Comparison of ENCODE assay signal across 7 mouse cellular contexts in the genomic region with DNA sequence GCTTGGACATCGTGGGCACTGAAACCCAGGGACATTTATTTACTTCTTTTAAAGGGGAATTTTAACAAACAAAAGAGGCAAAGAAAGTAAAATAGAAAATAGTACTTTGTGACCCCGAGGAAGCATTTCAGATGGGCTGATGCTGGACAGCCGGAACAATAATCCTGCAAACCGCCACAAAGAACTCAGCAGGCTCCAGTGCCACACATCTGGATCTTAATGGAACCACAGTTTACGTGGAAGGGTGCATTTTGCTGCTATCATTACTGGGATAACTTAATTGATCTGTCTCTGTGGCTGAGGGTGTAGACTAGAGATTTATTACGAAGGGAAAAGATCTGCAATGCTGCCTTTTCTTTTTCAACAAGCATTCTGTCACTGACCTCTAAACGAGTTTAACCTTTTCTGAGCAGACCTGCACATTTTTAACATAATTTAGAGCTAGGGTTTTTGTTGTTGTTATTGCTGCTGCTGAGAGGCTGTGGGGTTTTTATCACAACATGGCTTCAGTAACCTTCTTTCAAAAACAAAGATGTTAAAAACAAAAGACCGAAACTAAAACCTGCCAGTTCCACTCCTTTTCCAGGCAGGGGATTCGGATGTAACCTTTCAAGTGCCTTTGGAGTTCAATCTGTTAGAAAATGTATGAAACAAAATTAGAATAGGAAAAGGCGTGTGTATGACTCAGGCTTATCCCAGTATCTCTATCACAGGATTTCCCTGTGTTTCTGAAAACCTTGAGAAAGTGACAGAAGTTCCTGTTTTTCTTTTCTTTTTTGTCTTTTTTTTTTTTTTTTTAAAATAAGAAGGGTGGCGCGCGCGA.
A peak's percentile ranks its signal among the peaks of the same experiment; 100 is the strongest.
DNase-seq lines count a peak whose midpoint lies in the region; ATAC-seq lines count a peak whose summit lies in the region.

No protein-coding gene starts in this region.

- H3K4me1 ChIP-seq in embryonic facial prominence, embryonic 15.5 days, result peaks cover 61% of the 10 kb centered on the region
- peaks cover 38% of the 10 kb centered on the region for H3K4me1 ChIP-seq in limb, embryonic 11.5 days (ENCODE audit: control insufficient read depth, insufficient read depth, low read length)
- H3K4me1 ChIP-seq in stomach, embryonic 16.5 days (ENCODE audit: control insufficient read depth, insufficient read depth, low read length), result peaks cover 48% of the 10 kb centered on the region

- H3K9ac ChIP-seq in embryonic facial prominence, embryonic 15.5 days, result peak overlapping the region; percentile 94
- peak overlapping the region; percentile 98 for H3K9ac ChIP-seq in limb, embryonic 11.5 days (ENCODE audit: low read length)
- H3K9ac ChIP-seq in stomach, embryonic 16.5 days (ENCODE audit: low read length), result peak overlapping the region; percentile 97

- H3K9me3 ChIP-seq in embryonic facial prominence, embryonic 15.5 days (replicated peaks), result no peaks in the 10 kb centered on the region
- H3K9me3 ChIP-seq in limb, embryonic 11.5 days (ENCODE audit: control insufficient read depth, low read length), result no peaks in the 10 kb centered on the region
- no peaks in the 10 kb centered on the region for H3K9me3 ChIP-seq in stomach, embryonic 16.5 days (replicated peaks; ENCODE audit: control insufficient read depth, low read length)

- no peaks in the 10 kb centered on the region for H3K36me3 ChIP-seq in embryonic facial prominence, embryonic 15.5 days
- H3K36me3 ChIP-seq in limb, embryonic 11.5 days (ENCODE audit: control insufficient read depth, insufficient read depth, low read length), result no peaks in the 10 kb centered on the region
- no peaks in the 10 kb centered on the region for H3K36me3 ChIP-seq in stomach, embryonic 16.5 days (ENCODE audit: control insufficient read depth, insufficient read depth, low read length)

- H3K4me2 ChIP-seq in embryonic facial prominence, embryonic 15.5 days (replicated peaks), result peak overlapping the region; percentile 74
- peak overlapping the region; percentile 77 for H3K4me2 ChIP-seq in limb, embryonic 11.5 days (ENCODE audit: low read depth, severe bottlenecking)
- H3K4me2 ChIP-seq in stomach, embryonic 16.5 days (ENCODE audit: low read depth, low read length), result peak overlapping the region; percentile 76

- no peak for ATAC-seq in embryonic facial prominence, embryonic 15.5 days (ENCODE audit: insufficient number of reproducible peaks, low FRiP score, low TSS enrichment, low read depth)
- ATAC-seq in limb, embryonic 11.5 days (ENCODE audit: insufficient number of reproducible peaks, low FRiP score, low TSS enrichment, low read depth), result no peak
- ATAC-seq in stomach, embryonic 16.5 days (ENCODE audit: insufficient read depth, low FRiP score), result no peak

- intact Hi-C loops in left cerebral cortex, postnatal 25 days (cut with DNase I), result loop anchor here (5.0 kb wide), 1 partner anchor 63 kb away; no protein-coding TSS in a partner anchor

- H3K27ac ChIP-seq in embryonic facial prominence, embryonic 15.5 days (replicated peaks), result peak overlapping the region; percentile 98
- H3K27ac ChIP-seq in limb, embryonic 11.5 days (replicated peaks; ENCODE audit: low read depth, low read length), result 0 out of 2 replicates have a peak overlapping the region, but pooled peaks have one; percentile 3
- peak overlapping the region; percentile 96 for H3K27ac ChIP-seq in stomach, embryonic 16.5 days (ENCODE audit: low read length)

- WGBS in embryonic facial prominence, embryonic 15.5 days, result 5% methylated on average over 14 of the region's 14 CpGs
- WGBS in limb, embryonic 11.5 days, result 2% methylated on average over 14 of the region's 14 CpGs
- whole genome bisulfite sequencing in stomach, embryonic 16.5 days, result 7% methylated on average over 14 of the region's 14 CpGs

- H3K4me3 ChIP-seq in embryonic facial prominence, embryonic 15.5 days (replicated peaks), result peak overlapping the region; percentile 96
- peak overlapping the region; percentile 86 for H3K4me3 ChIP-seq in limb, embryonic 11.5 days (ENCODE audit: low read depth, low read length)
- H3K4me3 ChIP-seq in stomach, embryonic 16.5 days (replicated peaks; ENCODE audit: low read length), result peak overlapping the region; percentile 94

- peak; percentile 15 for DNase-seq in retina, embryonic 14.5 days (ENCODE audit: low spot score)
- no peak for DNase-seq in retina, postnatal 1 day
- DNase-seq in limb, embryonic 11.5 days (ENCODE audit: low spot score), result no peak
- DNase-seq in adrenal gland, postnatal 25 days, result no peak
- DNase-seq in left cerebral cortex, postnatal 25 days (ENCODE audit: low spot score in 2 of 2), result no peak

- no peaks in the 10 kb centered on the region for H3K27me3 ChIP-seq in embryonic facial prominence, embryonic 15.5 days
- no peaks in the 10 kb centered on the region for H3K27me3 ChIP-seq in limb, embryonic 11.5 days (ENCODE audit: control insufficient read depth, insufficient read depth, low read length)
- H3K27me3 ChIP-seq in stomach, embryonic 16.5 days (ENCODE audit: control insufficient read depth, insufficient read depth, low read length), result no peaks in the 10 kb centered on the region

Comparison
In these comparisons a context has a peak if more than half of its experiments do, and no peak if none do; other contexts are left out.
1. H3K27ac ChIP-seq: peak in every context shown above with its lines; median percentile 98 in embryonic facial prominence, embryonic 15.5 days; 96 in stomach, embryonic 16.5 days; 3 in limb, embryonic 11.5 days.